Mouse (Mus musculus): ENCODE results near the gene Gab2. TPM values are rescaled to one million over a fixed set of nuclear protein-coding genes. Genes with fewer than 3 reads are reported as not detected.

The Gab2 gene
- polyA plus RNA-seq (2012; rRNA removed), result 26.6 and 33.8 TPM in 2 replicates

DNA sequence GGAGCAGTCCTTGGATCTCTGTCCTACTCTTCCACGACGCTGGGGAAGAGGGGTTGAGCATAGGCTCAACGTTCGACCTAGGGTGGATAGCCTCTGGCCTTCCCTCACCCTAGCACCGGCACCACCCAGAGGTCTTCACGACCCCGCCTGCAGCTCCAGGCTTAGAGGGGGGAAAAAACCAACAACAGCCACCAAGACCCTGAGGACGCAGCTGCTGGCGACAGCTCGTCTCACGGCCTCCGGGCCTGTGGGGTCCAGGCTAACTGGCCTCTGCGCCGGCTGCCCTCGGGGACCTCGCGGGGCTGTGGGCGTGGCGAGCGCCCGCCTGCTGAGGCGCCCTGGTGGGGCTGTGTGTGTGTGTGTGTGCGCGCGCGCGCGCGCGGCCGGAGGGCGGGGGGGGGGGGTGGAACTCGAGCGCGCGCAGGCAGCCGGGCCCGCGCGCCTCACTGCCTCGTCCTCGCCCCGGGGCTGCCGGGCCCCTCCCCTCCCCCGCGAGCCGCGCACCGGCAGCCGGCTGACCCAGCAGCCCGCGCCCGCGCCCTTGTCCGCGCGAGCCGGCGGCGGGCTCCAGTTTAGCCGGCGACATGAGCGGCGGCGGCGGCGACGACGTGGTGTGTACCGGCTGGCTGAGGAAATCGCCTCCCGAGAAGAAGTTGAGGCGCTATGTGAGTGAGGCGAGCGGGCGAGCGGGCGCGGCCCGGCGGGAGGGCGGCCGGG lies at the start of gene Gab2:
TSS of gene Gab2 (plus strand) at position 345 of the 717 bp plus-strand sequence.
- TF ChIP-seq CTCF (IDR thresholded peaks at IDR 0.05; ENCODE audit: borderline replicate concordance, extremely low read depth, insufficient read depth, insufficient read length) (no peak), POLR2A (IDR thresholded peaks at IDR 0.05; ENCODE audit: borderline replicate concordance, extremely low read depth, insufficient read depth, insufficient read length, poor library complexity, severe bottlenecking) (0 out of 2 replicates have a peak, but pooled peaks have one; percentile 25)
- DNase-seq (ENCODE audit: low read depth), result peak; percentile 78

DNA sequence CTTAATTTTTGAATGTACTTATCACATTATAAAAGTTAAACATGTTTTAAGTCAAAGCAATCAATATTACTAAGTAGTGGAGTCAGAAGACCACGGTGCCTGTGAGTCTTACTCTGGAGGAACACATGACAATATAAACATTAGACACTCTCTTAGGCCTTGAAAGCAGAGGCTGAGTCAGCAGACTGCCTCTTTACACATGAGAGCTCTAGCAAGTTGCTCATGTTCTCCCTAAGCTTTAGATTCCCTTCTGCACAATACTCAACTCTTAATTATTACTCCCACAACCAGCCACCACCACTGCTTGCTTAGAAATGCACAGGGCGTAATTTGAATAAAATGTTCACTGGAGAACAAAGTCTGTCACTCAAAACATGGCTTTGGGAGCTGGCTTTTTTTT lies 49.0 kb upstream of the Gab2 start:
- DNase-seq (ENCODE audit: low read depth), result peak; percentile 49
- TF ChIP-seq POLR2A (IDR thresholded peaks at IDR 0.05; ENCODE audit: borderline replicate concordance, extremely low read depth, insufficient read depth, insufficient read length, poor library complexity, severe bottlenecking) (no peak), CTCF (IDR thresholded peaks at IDR 0.05; ENCODE audit: borderline replicate concordance, extremely low read depth, insufficient read depth, insufficient read length) (no peak)

DNA sequence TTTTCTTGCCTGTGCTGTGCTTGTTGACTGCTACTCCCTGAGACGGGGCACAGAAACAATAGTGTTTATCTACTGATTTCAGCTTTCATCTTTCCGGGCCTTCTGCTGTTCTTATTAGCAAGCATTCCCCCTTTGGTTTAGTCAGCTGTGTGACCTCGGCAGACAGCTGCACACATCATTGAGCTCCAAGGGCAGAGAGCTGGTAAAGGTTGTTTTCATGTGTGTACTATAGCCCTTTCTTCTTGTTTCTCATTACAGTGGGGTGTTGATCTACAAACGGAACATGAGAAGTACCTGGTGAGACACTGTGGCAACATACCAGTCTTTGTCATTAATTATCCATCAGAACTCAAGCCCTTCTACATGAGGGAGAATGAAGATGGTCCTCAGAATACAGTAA lies 41.7 kb upstream of the Gab2 start:
- TF ChIP-seq POLR2A (IDR thresholded peaks at IDR 0.05; ENCODE audit: borderline replicate concordance, extremely low read depth, insufficient read depth, insufficient read length, poor library complexity, severe bottlenecking) (no peak), CTCF (IDR thresholded peaks at IDR 0.05; ENCODE audit: borderline replicate concordance, extremely low read depth, insufficient read depth, insufficient read length) (no peak)
- DNase-seq (ENCODE audit: low read depth), result peak; percentile 27

- no peak for DNase-seq (ENCODE audit: low read depth)
- no peak for TF ChIP-seq CTCF (IDR thresholded peaks at IDR 0.05; ENCODE audit: borderline replicate concordance, extremely low read depth, insufficient read depth, insufficient read length)
- no peak for TF ChIP-seq POLR2A (IDR thresholded peaks at IDR 0.05; ENCODE audit: borderline replicate concordance, extremely low read depth, insufficient read depth, insufficient read length, poor library complexity, severe bottlenecking)
These were observed 39.4 kb upstream of the Gab2 start for GRCm38 (mm10) chr7:97041868-97042449.

GRCm38 (mm10) chr7:97042981-97043380 lies 38.4 kb upstream of the Gab2 start:
- no peak for TF ChIP-seq POLR2A (IDR thresholded peaks at IDR 0.05; ENCODE audit: borderline replicate concordance, extremely low read depth, insufficient read depth, insufficient read length, poor library complexity, severe bottlenecking)
- no peak for TF ChIP-seq CTCF (IDR thresholded peaks at IDR 0.05; ENCODE audit: borderline replicate concordance, extremely low read depth, insufficient read depth, insufficient read length)
- DNase-seq (ENCODE audit: low read depth), result no peak

DNA sequence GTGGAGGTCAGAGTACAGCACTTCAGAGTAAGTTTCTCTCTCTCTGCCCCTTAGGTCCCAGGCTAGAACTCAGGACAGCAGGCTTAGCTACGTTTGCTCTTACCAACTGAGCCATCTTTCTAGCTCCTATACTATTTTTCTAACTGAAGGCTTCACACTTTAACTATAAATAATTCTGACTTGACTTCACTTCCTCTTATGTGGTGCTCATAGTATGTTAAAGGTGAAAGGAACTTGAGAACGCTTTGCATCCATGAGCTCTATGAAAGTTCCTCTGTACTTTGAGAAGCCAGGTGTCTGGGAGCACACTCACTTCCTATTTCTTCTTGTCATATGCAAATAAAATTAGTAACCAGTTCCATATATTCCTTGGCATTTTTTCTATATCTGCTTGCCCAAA lies 20.4 kb upstream of the Gab2 start:
- no peak for TF ChIP-seq POLR2A (IDR thresholded peaks at IDR 0.05; ENCODE audit: borderline replicate concordance, extremely low read depth, insufficient read depth, insufficient read length, poor library complexity, severe bottlenecking)
- no peak for TF ChIP-seq CTCF (IDR thresholded peaks at IDR 0.05; ENCODE audit: borderline replicate concordance, extremely low read depth, insufficient read depth, insufficient read length)
- no peak for DNase-seq (ENCODE audit: low read depth)

DNA sequence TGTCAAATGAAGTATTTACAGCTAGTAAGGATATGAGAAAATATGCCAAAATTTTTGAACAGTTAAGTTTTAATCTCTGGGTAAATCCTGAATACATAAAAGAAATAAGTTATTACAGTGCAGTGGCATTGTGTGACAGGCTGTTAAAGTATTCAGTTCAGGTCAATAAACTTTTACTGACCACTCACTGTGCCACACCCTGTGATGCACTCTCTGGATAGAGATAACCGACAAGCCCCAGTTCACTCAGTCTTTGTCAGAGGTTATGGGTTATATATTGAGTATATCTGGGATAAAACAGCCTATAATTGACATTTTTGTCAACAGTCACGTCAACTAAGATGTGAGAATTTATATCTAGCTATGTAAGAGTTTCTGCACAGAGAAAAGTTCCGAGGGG lies 9.9 kb upstream of the Gab2 start:
- DNase-seq (ENCODE audit: low read depth), result no peak
- TF ChIP-seq POLR2A (IDR thresholded peaks at IDR 0.05; ENCODE audit: borderline replicate concordance, extremely low read depth, insufficient read depth, insufficient read length, poor library complexity, severe bottlenecking) (no peak), CTCF (IDR thresholded peaks at IDR 0.05; ENCODE audit: borderline replicate concordance, extremely low read depth, insufficient read depth, insufficient read length) (no peak)

GRCm38 (mm10) chr7:97072061-97072460 lies 9.3 kb upstream of the Gab2 start:
- TF ChIP-seq POLR2A (IDR thresholded peaks at IDR 0.05; ENCODE audit: borderline replicate concordance, extremely low read depth, insufficient read depth, insufficient read length, poor library complexity, severe bottlenecking) (no peak), CTCF (IDR thresholded peaks at IDR 0.05; ENCODE audit: borderline replicate concordance, extremely low read depth, insufficient read depth, insufficient read length) (no peak)
- no peak for DNase-seq (ENCODE audit: low read depth)

DNA sequence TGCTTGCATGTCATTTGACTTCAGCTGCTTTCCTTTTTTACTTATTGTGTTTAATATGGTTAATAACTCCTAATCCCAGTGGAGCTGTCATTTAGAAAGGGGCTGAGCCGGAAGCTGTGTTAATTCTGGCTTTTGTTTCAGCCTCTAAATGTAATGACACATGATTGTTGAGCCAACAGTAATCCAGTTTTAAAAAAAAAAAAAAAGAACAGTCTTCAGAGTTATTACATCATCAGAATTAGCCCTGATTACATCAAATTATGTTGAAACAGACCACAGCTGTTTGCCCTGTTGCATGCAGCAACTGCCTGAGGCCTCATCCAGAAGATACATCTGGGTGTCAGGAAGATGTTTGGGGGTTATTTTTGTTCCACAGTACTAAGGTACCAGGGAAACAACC lies 6.4 kb upstream of the Gab2 start:
- DNase-seq (ENCODE audit: low read depth), result no peak
- TF ChIP-seq CTCF (IDR thresholded peaks at IDR 0.05; ENCODE audit: borderline replicate concordance, extremely low read depth, insufficient read depth, insufficient read length) (no peak), POLR2A (IDR thresholded peaks at IDR 0.05; ENCODE audit: borderline replicate concordance, extremely low read depth, insufficient read depth, insufficient read length, poor library complexity, severe bottlenecking) (no peak)

DNA sequence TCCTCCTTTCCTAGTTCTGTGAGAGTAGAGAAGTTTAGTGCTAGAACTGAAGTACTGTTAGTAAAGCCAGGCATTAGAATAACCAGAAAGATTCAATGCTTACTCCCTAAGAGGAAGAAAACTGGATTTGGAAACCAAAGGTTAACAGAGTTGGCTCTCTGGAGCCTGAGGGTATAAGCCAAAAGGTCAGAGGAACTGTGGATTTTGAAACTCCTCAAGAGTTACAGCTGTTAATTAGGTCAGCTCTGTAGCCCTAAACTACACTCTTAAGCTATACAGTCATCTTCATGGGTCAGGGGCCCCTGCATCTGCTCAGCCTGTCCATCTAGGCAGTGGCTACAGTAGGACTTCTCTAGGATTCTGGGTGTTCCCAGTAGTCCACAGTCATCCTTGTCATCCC lies 4.4 kb upstream of the Gab2 start:
- DNase-seq (ENCODE audit: low read depth), result no peak
- TF ChIP-seq CTCF (IDR thresholded peaks at IDR 0.05; ENCODE audit: borderline replicate concordance, extremely low read depth, insufficient read depth, insufficient read length), result no peak
- no peak for TF ChIP-seq POLR2A (IDR thresholded peaks at IDR 0.05; ENCODE audit: borderline replicate concordance, extremely low read depth, insufficient read depth, insufficient read length, poor library complexity, severe bottlenecking)

DNA sequence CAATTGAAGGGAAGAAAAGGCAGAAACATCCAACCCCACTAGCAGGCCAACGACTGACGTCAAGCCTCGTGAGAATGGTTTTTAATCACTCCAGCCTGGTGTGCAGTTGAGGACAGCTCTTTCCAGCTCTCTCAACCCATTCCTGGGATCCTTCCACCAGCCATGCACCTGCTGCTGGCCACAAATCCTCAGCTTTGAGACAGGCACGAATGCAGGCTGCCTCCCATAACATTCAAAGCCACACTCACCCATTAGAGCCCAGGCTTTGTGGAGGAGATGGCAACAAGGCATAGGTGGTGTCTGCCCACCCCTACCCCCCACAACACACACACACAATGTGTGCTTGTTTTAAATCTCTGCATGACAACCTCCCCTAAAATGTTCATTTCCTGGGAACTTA lies 2.7 kb upstream of the Gab2 start:
- TF ChIP-seq POLR2A (IDR thresholded peaks at IDR 0.05; ENCODE audit: borderline replicate concordance, extremely low read depth, insufficient read depth, insufficient read length, poor library complexity, severe bottlenecking) (no peak), CTCF (IDR thresholded peaks at IDR 0.05; ENCODE audit: borderline replicate concordance, extremely low read depth, insufficient read depth, insufficient read length) (no peak)

GRCm38 (mm10) chr7:97079145-97079544 lies 2.2 kb upstream of the Gab2 start:
- peak; percentile 80 for DNase-seq (ENCODE audit: low read depth)
- peak; percentile 38; the same call in 1 of the 2 replicates for TF ChIP-seq CTCF (IDR thresholded peaks at IDR 0.05; ENCODE audit: borderline replicate concordance, extremely low read depth, insufficient read depth, insufficient read length)
- no peak for TF ChIP-seq POLR2A (IDR thresholded peaks at IDR 0.05; ENCODE audit: borderline replicate concordance, extremely low read depth, insufficient read depth, insufficient read length, poor library complexity, severe bottlenecking)

More for the DNA sequence above, 2.7 kb upstream of the Gab2 start:
- DNase-seq (ENCODE audit: low read depth), result no peak
